Mouse (Mus musculus) fat pad, adult 2 months (tissue): ENCODE results near the gene Tes.

Experiments used
- DNase-seq: peaks from one replicate; pipeline ENCODE4 v3.0.0-alpha.2; 2011; ENCODE audit warnings: low read depth, low spot score; ENCODE audit errors: extremely low read depth

Gene Tes

GRCm38 (mm10) chr6:17151071-17151715 lies 86.2 kb downstream of the Tes start:
- no peak for DNase-seq

GRCm38 (mm10) chr6:17152551-17152950 lies 87.6 kb downstream of the Tes start:
- DNase-seq, result no peak
